Mouse (Mus musculus): ENCODE measurements around the gene Trim21. TPM values are rescaled to one million over a fixed set of nuclear protein-coding genes. Genes with fewer than 3 reads are reported as not detected.

The Trim21 gene
- polyA plus RNA-seq, 1 experiment from 2014 or later: 0.64 TPM

Other genes starting within 250 kb of the Trim21 start
- gene Rrm1, start 123.8 kb downstream of the Trim21 start, polyA plus RNA-seq (2015; fragmentation: Nextera tagmentation; extraction: Ambion mirVana): 126 and 130 TPM in 2 replicates
- gene Olfr543, start 83.8 kb downstream of the Trim21 start, polyA plus RNA-seq (2015; fragmentation: Nextera tagmentation; extraction: Ambion mirVana): 0.36 TPM in 1 of 2 replicates, not detected in the other
- gene Olfr544, start 77.2 kb downstream of the Trim21 start, polyA plus RNA-seq (2015; fragmentation: Nextera tagmentation; extraction: Ambion mirVana): not detected in 2 replicates
- 0.04 and 0.13 TPM in 2 replicates for gene Olfr545, start 65.9 kb downstream of the Trim21 start, polyA plus RNA-seq (2015; fragmentation: Nextera tagmentation; extraction: Ambion mirVana)
- not detected in 2 replicates for gene Olfr547, start 30.7 kb downstream of the Trim21 start, polyA plus RNA-seq (2015; fragmentation: Nextera tagmentation; extraction: Ambion mirVana)
- not detected in 2 replicates for gene Olfr548-ps1, start 24.6 kb downstream of the Trim21 start, polyA plus RNA-seq (2015; fragmentation: Nextera tagmentation; extraction: Ambion mirVana)
- not detected in 2 replicates for gene Olfr549, start 15.6 kb downstream of the Trim21 start, polyA plus RNA-seq (2015; fragmentation: Nextera tagmentation; extraction: Ambion mirVana)
- not detected in 2 replicates for gene Olfr550, start 6.0 kb upstream of the Trim21 start, polyA plus RNA-seq (2015; fragmentation: Nextera tagmentation; extraction: Ambion mirVana)
- not detected in 2 replicates for gene Olfr551, start 26.4 kb upstream of the Trim21 start, polyA plus RNA-seq (2015; fragmentation: Nextera tagmentation; extraction: Ambion mirVana)
- not detected in 2 replicates for gene Olfr552, start 32.3 kb upstream of the Trim21 start, polyA plus RNA-seq (2015; fragmentation: Nextera tagmentation; extraction: Ambion mirVana)
- gene Olfr553, start 52.7 kb upstream of the Trim21 start, polyA plus RNA-seq (2015; fragmentation: Nextera tagmentation; extraction: Ambion mirVana): not detected in 2 replicates
- gene Olfr554, start 72.9 kb upstream of the Trim21 start, polyA plus RNA-seq (2015; fragmentation: Nextera tagmentation; extraction: Ambion mirVana): not detected in 2 replicates
- not detected in 2 replicates for gene Olfr555, start 93.3 kb upstream of the Trim21 start, polyA plus RNA-seq (2015; fragmentation: Nextera tagmentation; extraction: Ambion mirVana)
- not detected in 2 replicates for gene Olfr556, start 99.4 kb upstream of the Trim21 start, polyA plus RNA-seq (2015; fragmentation: Nextera tagmentation; extraction: Ambion mirVana)
- gene Trim68, start 121.8 kb upstream of the Trim21 start, polyA plus RNA-seq (2015; fragmentation: Nextera tagmentation; extraction: Ambion mirVana): 11.3 and 12.1 TPM in 2 replicates
- gene Olfr557, start 130.4 kb upstream of the Trim21 start, polyA plus RNA-seq (2015; fragmentation: Nextera tagmentation; extraction: Ambion mirVana): not detected in 2 replicates
- gene Olfr558, start 136.7 kb upstream of the Trim21 start, polyA plus RNA-seq (2015; fragmentation: Nextera tagmentation; extraction: Ambion mirVana): 0.05 TPM in 1 of 2 replicates, not detected in the other
- gene Olfr33, start 153.6 kb upstream of the Trim21 start, polyA plus RNA-seq (2015; fragmentation: Nextera tagmentation; extraction: Ambion mirVana): not detected in 2 replicates
- gene Olfr559, start 162.0 kb upstream of the Trim21 start, polyA plus RNA-seq (2015; fragmentation: Nextera tagmentation; extraction: Ambion mirVana): not detected in 2 replicates
- not detected in 2 replicates for gene Olfr560, start 193.9 kb upstream of the Trim21 start, polyA plus RNA-seq (2015; fragmentation: Nextera tagmentation; extraction: Ambion mirVana)
- gene Olfr78, start 194.0 kb upstream of the Trim21 start, polyA plus RNA-seq (2015; fragmentation: Nextera tagmentation; extraction: Ambion mirVana): 0.16 TPM in 1 of 2 replicates, not detected in the other
- not detected in 2 replicates for gene Olfr561, start 205.7 kb upstream of the Trim21 start, polyA plus RNA-seq (2015; fragmentation: Nextera tagmentation; extraction: Ambion mirVana)
- gene Olfr564, start 238.0 kb upstream of the Trim21 start, polyA plus RNA-seq (2015; fragmentation: Nextera tagmentation; extraction: Ambion mirVana): not detected in 2 replicates

Measured in heart, embryonic 13.5 days (tissue).